Mouse (Mus musculus) lung, adult 2 months (tissue): Measurements from ENCODE around the gene C8g.
A peak's percentile ranks its signal among the peaks of the same experiment; 100 is the strongest.

Experiments used
- CTCF ChIP-seq: fragments of 200-500 bp; IDR thresholded peaks from 2 replicates; pipeline ENCODE4 v1.5.1; 2011; ENCODE audit warnings: mild to moderate bottlenecking, low read length, control low read depth; ENCODE audit not compliant: insufficient read depth
- POLR2A ChIP-seq: fragments of 200-500 bp; IDR thresholded peaks from 2 replicates; pipeline ENCODE4 v1.6.1; 2011; ENCODE audit warnings: low read depth, mild to moderate bottlenecking, control low read depth, low read length, borderline replicate concordance; ENCODE audit errors: extremely low read depth

DNA sequence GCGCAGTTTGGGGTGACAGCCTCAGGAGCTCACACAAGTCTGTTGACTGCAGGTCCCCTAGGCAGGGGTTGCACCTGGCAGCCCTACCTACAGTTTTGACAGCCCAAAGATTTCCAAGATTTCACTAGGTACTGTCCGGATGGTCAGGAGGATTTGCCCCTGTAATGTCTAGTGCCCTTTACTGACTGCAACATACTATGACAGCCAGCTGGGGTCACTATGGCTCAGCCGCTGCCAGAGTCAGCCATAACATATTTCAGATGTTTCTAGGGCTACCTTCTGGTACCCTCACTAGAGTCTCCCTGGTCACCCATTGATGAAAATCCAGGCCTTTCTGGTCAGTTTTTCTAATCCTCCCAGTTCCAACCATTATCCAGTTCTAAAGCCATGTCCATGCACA, 8.4 kb upstream of the C8g start:
- TF ChIP-seq CTCF (peak; percentile 53; the same call in 1 of the 2 replicates), POLR2A (no peak)
